Mouse (Mus musculus): ENCODE results near the gene Scaper. TPM values are rescaled to one million over a fixed set of nuclear protein-coding genes. Genes with fewer than 3 reads are reported as not detected.

Gene Scaper
- polyA plus RNA-seq, 1 experiment from 2014 or later, result 15.1 TPM

GRCm38 (mm10) chr9:55902964-55903363 lies 35.0 kb downstream of the Scaper start:
- no peaks in the 10 kb centered on the region for H3K9me3 ChIP-seq (ENCODE audit: control insufficient read depth, low read length)
- no peaks in the 10 kb centered on the region for H3K4me1 ChIP-seq (replicated peaks; ENCODE audit: control insufficient read depth, insufficient read depth, low read length)
- H3K27me3 ChIP-seq (ENCODE audit: control insufficient read depth, insufficient read depth, low read length), result no peaks in the 10 kb centered on the region
- H3K4me2 ChIP-seq (replicated peaks; ENCODE audit: low read depth, low read length), result no peak overlapping the region
- H3K36me3 ChIP-seq (ENCODE audit: control insufficient read depth, insufficient read depth, low read length), result no peaks in the 10 kb centered on the region
- 79% methylated on average over 2 of the region's 2 CpGs for WGBS
- H3K4me3 ChIP-seq (ENCODE audit: low read depth, low read length), result no peak overlapping the region
- DNase-seq (ENCODE audit: low spot score) (no peak), ATAC-seq (ENCODE audit: low FRiP score) (no peak)
- no peak overlapping the region for H3K27ac ChIP-seq (ENCODE audit: low read depth, low read length)
- no peak overlapping the region for H3K9ac ChIP-seq (ENCODE audit: low read depth, low read length)

DNA sequence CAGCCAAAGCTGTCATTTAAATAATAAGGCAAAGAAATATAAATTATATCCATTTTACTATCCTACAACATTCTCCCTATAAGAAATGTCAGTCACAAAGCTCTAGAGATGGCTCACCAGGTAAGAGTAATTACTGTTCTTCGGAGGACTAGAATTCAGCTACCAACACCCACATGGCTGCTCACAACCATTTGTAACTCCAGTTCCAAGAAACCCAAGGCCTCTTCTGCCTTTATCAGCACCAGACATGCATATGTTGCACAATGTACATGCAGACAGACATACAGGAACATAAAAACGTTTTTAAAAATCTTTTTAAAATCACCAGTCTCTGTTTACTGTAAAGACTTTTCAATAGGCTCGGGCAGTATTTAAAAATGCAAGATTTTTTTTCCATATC lies 36.3 kb downstream of the Scaper start:
- DNase-seq (ENCODE audit: low spot score) (no peak), ATAC-seq (ENCODE audit: low FRiP score) (no peak)
- no peaks in the 10 kb centered on the region for H3K4me1 ChIP-seq (replicated peaks; ENCODE audit: control insufficient read depth, insufficient read depth, low read length)
- H3K9ac ChIP-seq (ENCODE audit: low read depth, low read length), result no peak overlapping the region
- no peak overlapping the region for H3K4me3 ChIP-seq (ENCODE audit: low read depth, low read length)
- no peaks in the 10 kb centered on the region for H3K9me3 ChIP-seq (ENCODE audit: control insufficient read depth, low read length)
- H3K4me2 ChIP-seq (replicated peaks; ENCODE audit: low read depth, low read length), result no peak overlapping the region
- H3K27ac ChIP-seq (ENCODE audit: low read depth, low read length), result no peak overlapping the region
- no peaks in the 10 kb centered on the region for H3K27me3 ChIP-seq (ENCODE audit: control insufficient read depth, insufficient read depth, low read length)
- H3K36me3 ChIP-seq (ENCODE audit: control insufficient read depth, insufficient read depth, low read length), result no peaks in the 10 kb centered on the region
- WGBS, result 79% methylated on average over 3 of the region's 3 CpGs

DNA sequence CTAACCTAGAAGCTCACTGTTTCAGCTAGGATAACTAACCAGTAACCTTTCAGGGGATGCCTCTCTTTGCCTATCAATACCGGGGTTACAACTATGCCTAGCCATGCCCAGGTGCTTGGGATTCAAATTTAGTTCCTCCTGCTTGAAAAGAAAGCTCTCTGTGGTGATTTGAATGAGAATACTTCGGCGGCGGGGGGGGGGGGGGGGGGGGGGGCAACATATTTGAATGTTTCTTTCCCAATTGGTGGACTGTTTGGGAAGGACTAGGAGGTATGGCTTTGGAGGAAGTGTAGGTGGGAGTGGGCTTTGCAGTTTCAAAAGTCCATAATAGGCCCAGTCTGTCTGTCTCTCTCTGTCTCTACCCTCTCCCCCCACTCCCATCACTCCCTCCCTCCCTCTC lies 37.4 kb downstream of the Scaper start:
- H3K36me3 ChIP-seq (ENCODE audit: control insufficient read depth, insufficient read depth, low read length), result no peaks in the 10 kb centered on the region
- H3K9ac ChIP-seq (ENCODE audit: low read depth, low read length), result no peak overlapping the region
- H3K4me1 ChIP-seq (replicated peaks; ENCODE audit: control insufficient read depth, insufficient read depth, low read length), result no peaks in the 10 kb centered on the region
- H3K27ac ChIP-seq (ENCODE audit: low read depth, low read length), result no peak overlapping the region
- WGBS, result 57% methylated on average over 4 of the region's 4 CpGs
- H3K4me2 ChIP-seq (replicated peaks; ENCODE audit: low read depth, low read length), result no peak overlapping the region
- DNase-seq (ENCODE audit: low spot score) (no peak), ATAC-seq (ENCODE audit: low FRiP score) (no peak)
- no peak overlapping the region for H3K4me3 ChIP-seq (ENCODE audit: low read depth, low read length)
- H3K27me3 ChIP-seq (ENCODE audit: control insufficient read depth, insufficient read depth, low read length), result no peaks in the 10 kb centered on the region
- no peaks in the 10 kb centered on the region for H3K9me3 ChIP-seq (ENCODE audit: control insufficient read depth, low read length)

DNA sequence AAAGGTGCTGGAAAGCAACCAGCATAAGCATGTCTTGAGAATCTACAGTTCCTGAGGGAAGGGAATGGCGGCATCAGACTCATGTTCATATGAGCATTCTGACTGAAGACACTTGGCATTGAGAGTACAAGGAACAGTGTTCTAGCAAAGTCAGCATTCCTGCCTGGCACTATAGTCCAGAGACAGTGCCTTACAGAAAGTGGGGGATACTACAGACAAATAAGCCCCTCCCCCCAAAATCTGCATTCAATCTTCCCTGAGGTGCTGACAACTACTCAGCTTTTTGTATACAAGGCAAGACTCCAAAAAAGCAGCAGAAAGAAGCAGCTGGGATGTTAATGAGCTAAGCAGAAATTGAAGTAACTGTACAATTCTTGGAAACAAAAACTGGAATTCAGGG lies 59.9 kb downstream of the Scaper start:
- WGBS, result 93% methylated on average over 1 of the region's 1 CpGs
- ATAC-seq (ENCODE audit: low FRiP score), result no peak
- Histone ChIP-seq H3K36me3 (ENCODE audit: control insufficient read depth, insufficient read depth, low read length) (no peaks in the 10 kb centered on the region), H3K4me3 (ENCODE audit: low read depth, low read length) (no peak overlapping the region), H3K4me1 (replicated peaks; ENCODE audit: control insufficient read depth, insufficient read depth, low read length) (no peaks in the 10 kb centered on the region), H3K9me3 (ENCODE audit: control insufficient read depth, low read length) (no peaks in the 10 kb centered on the region), H3K9ac (ENCODE audit: low read depth, low read length) (no peak overlapping the region), H3K27ac (ENCODE audit: low read depth, low read length) (no peak overlapping the region), H3K4me2 (replicated peaks; ENCODE audit: low read depth, low read length) (no peak overlapping the region), H3K27me3 (ENCODE audit: control insufficient read depth, insufficient read depth, low read length) (no peaks in the 10 kb centered on the region)
- no peak for DNase-seq (ENCODE audit: low spot score)

GRCm38 (mm10) chr9:55789442-55789841 lies 148.5 kb downstream of the Scaper start:
- Histone ChIP-seq H3K9me3 (ENCODE audit: control insufficient read depth, low read length) (no peaks in the 10 kb centered on the region), H3K36me3 (ENCODE audit: control insufficient read depth, insufficient read depth, low read length) (no peaks in the 10 kb centered on the region), H3K4me2 (replicated peaks; ENCODE audit: low read depth, low read length) (no peak overlapping the region), H3K4me1 (replicated peaks; ENCODE audit: control insufficient read depth, insufficient read depth, low read length) (no peaks in the 10 kb centered on the region), H3K27ac (ENCODE audit: low read depth, low read length) (no peak overlapping the region), H3K27me3 (ENCODE audit: control insufficient read depth, insufficient read depth, low read length) (no peaks in the 10 kb centered on the region), H3K4me3 (ENCODE audit: low read depth, low read length) (no peak overlapping the region), H3K9ac (ENCODE audit: low read depth, low read length) (no peak overlapping the region)
- no peak for DNase-seq (ENCODE audit: low spot score)
- no peak for ATAC-seq (ENCODE audit: low FRiP score)
- 83% methylated on average over 8 of the region's 8 CpGs for WGBS

DNA sequence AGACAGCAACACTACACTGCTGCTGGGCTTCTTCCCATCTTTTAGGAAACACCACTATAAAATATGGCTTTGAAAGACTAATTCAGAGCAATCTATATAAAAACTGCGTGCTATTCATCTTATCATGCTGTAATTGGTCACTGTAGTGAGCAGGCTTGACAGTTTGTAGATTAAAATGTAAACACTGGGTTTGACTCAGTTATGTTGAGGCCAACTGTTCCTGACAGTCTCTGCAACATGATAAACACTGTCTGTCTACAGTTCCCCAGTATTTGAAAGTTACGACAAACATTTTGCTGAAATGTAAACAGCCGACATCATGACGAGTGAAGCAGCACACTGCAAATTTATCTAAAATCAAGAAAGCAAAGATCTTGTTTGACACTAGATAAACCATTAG lies 225.9 kb downstream of the Scaper start:
- WGBS, result 86% methylated on average over 4 of the region's 4 CpGs
- H3K4me1 ChIP-seq (replicated peaks; ENCODE audit: control insufficient read depth, insufficient read depth, low read length), result no peaks in the 10 kb centered on the region
- H3K27me3 ChIP-seq (ENCODE audit: control insufficient read depth, insufficient read depth, low read length), result no peaks in the 10 kb centered on the region
- no peak overlapping the region for H3K4me2 ChIP-seq (replicated peaks; ENCODE audit: low read depth, low read length)
- H3K9ac ChIP-seq (ENCODE audit: low read depth, low read length), result no peak overlapping the region
- H3K9me3 ChIP-seq (ENCODE audit: control insufficient read depth, low read length), result no peaks in the 10 kb centered on the region
- ATAC-seq (ENCODE audit: low FRiP score), result no peak
- no peak overlapping the region for H3K4me3 ChIP-seq (ENCODE audit: low read depth, low read length)
- no peak overlapping the region for H3K27ac ChIP-seq (ENCODE audit: low read depth, low read length)
- no peaks in the 10 kb centered on the region for H3K36me3 ChIP-seq (ENCODE audit: control insufficient read depth, insufficient read depth, low read length)
- DNase-seq (ENCODE audit: low spot score), result no peak

GRCm38 (mm10) chr9:55710553-55710952 lies 227.4 kb downstream of the Scaper start:
- no peaks in the 10 kb centered on the region for H3K36me3 ChIP-seq (ENCODE audit: control insufficient read depth, insufficient read depth, low read length)
- ATAC-seq (ENCODE audit: low FRiP score) (no peak), DNase-seq (ENCODE audit: low spot score) (no peak)
- H3K27me3 ChIP-seq (ENCODE audit: control insufficient read depth, insufficient read depth, low read length), result no peaks in the 10 kb centered on the region
- H3K4me1 ChIP-seq (replicated peaks; ENCODE audit: control insufficient read depth, insufficient read depth, low read length), result no peaks in the 10 kb centered on the region
- H3K4me3 ChIP-seq (ENCODE audit: low read depth, low read length), result no peak overlapping the region
- WGBS, result 91% methylated on average over 5 of the region's 5 CpGs
- no peaks in the 10 kb centered on the region for H3K9me3 ChIP-seq (ENCODE audit: control insufficient read depth, low read length)
- H3K4me2 ChIP-seq (replicated peaks; ENCODE audit: low read depth, low read length), result no peak overlapping the region
- no peak overlapping the region for H3K27ac ChIP-seq (ENCODE audit: low read depth, low read length)
- no peak overlapping the region for H3K9ac ChIP-seq (ENCODE audit: low read depth, low read length)

GRCm38 (mm10) chr9:55706603-55707002 lies 231.3 kb downstream of the Scaper start:
- ATAC-seq (ENCODE audit: low FRiP score), result no peak
- 63% methylated on average over 3 of the region's 3 CpGs for WGBS
- Histone ChIP-seq H3K4me3 (ENCODE audit: low read depth, low read length) (no peak overlapping the region), H3K27me3 (ENCODE audit: control insufficient read depth, insufficient read depth, low read length) (no peaks in the 10 kb centered on the region), H3K27ac (ENCODE audit: low read depth, low read length) (no peak overlapping the region), H3K4me2 (replicated peaks; ENCODE audit: low read depth, low read length) (no peak overlapping the region), H3K4me1 (replicated peaks; ENCODE audit: control insufficient read depth, insufficient read depth, low read length) (no peaks in the 10 kb centered on the region), H3K9ac (ENCODE audit: low read depth, low read length) (no peak overlapping the region), H3K36me3 (ENCODE audit: control insufficient read depth, insufficient read depth, low read length) (no peaks in the 10 kb centered on the region), H3K9me3 (ENCODE audit: control insufficient read depth, low read length) (no peaks in the 10 kb centered on the region)
- DNase-seq (ENCODE audit: low spot score), result no peak

- no peaks in the 10 kb centered on the region for H3K9me3 ChIP-seq (ENCODE audit: control insufficient read depth, low read length)
- no peak overlapping the region for H3K27ac ChIP-seq (ENCODE audit: low read depth, low read length)
- WGBS, result 51% methylated on average over 1 of the region's 1 CpGs
- no peaks in the 10 kb centered on the region for H3K27me3 ChIP-seq (ENCODE audit: control insufficient read depth, insufficient read depth, low read length)
- H3K4me1 ChIP-seq (replicated peaks; ENCODE audit: control insufficient read depth, insufficient read depth, low read length), result no peaks in the 10 kb centered on the region
- no peak overlapping the region for H3K4me3 ChIP-seq (ENCODE audit: low read depth, low read length)
- peak; percentile 2 for DNase-seq (ENCODE audit: low spot score)
- no peak for ATAC-seq (ENCODE audit: low FRiP score)
- H3K36me3 ChIP-seq (ENCODE audit: control insufficient read depth, insufficient read depth, low read length), result no peaks in the 10 kb centered on the region
- H3K9ac ChIP-seq (ENCODE audit: low read depth, low read length), result no peak overlapping the region
- no peak overlapping the region for H3K4me2 ChIP-seq (replicated peaks; ENCODE audit: low read depth, low read length)
Measured at GRCm38 (mm10) chr9:55695307-55695706, 242.6 kb downstream of the Scaper start.
